Mouse (Mus musculus) kidney, postnatal 14 days (tissue): ENCODE results near the gene Sphk1.

Experiments
- DNase-seq: peaks from one replicate; pipeline ENCODE4 v3.0.0; 2022; ENCODE audit warnings: mixed read lengths

The Sphk1 gene

GRCm38 (mm10) chr11:116580031-116580652 lies 49.4 kb downstream of the Sphk1 start:
- DNase-seq = no peak

- peak; percentile 60 for DNase-seq
These were observed 50.1 kb downstream of the Sphk1 start for GRCm38 (mm10) chr11:116580711-116581375.

- DNase-seq = peak; percentile 90
These were observed 50.7 kb downstream of the Sphk1 start, which contains the start of gene Ube2o for GRCm38 (mm10) chr11:116581376-116581814. Gene Ube2o (minus strand): TSS chr11:116581447.

GRCm38 (mm10) chr11:116585682-116586081 lies 55.0 kb downstream of the Sphk1 start:
- no peak for DNase-seq
